Mouse (Mus musculus): Measurements from ENCODE around the gene Cped1.
"Not testable (repeated sequence)": the region's sequence is repeated elsewhere in the genome, so short reads cannot be mapped to it uniquely, and the experiment has no call there.

The Cped1 gene

DNA sequence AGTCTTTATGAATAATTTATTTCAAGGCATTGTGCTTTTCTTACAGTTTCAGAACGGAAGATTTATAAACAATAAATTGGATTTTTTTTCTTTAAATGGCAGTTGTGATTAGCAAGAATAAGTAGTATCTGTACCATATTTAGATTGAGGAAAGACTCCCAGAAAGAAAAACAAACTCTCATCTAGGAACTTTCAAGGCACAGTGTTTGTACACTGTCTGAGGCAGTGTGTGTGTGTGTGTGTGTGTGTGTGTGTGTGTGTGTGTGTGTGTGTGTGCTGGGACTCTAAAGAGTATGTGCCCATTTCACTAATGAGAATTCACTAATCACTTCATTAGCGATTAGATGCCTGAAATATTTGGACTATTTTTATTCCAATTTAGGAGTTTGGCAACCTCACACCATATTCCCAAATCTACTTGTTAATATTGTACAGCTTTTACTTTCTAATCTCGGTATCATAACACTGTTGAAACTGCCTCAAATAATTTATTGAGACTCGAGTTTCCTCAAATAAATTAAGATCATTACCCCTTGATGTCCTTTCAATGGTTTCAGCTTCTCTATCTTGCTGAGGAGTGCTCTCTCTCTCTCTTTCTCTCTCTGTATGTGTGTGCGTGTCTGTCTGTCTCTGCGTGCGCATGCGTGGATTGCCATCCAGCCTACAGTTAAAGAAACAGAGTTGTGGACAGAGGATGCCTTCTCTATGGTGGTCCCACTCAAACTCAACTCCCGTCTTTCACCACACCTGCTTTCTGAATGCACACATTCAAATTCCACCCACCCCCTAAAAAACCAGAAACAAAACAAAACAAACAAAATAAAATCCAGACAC is 41.3 kb downstream of the Cped1 start:
- DNase-seq (ENCODE audit: low read depth, low spot score), result no peak

DNA sequence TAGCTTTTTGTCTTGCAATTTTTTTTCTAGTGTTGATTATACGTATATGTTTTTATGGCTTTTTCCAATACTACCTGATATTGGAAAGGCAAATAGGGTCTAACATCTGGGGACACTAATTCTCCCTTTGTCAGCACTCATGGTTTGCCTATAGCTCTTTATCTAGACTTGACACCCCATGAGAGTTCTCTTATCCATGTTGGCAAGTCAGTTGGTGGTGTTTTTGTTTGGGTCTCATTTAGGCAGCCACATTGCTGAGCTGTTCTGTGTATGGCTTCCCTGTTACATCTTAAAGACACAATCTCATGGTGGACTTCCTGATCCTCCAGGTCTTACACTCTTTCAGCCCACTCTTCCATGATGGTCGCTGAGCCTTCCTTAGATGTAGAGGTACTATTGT is 42.1 kb downstream of the Cped1 start:
- DNase-seq (ENCODE audit: low read depth, low spot score), result no peak

DNA sequence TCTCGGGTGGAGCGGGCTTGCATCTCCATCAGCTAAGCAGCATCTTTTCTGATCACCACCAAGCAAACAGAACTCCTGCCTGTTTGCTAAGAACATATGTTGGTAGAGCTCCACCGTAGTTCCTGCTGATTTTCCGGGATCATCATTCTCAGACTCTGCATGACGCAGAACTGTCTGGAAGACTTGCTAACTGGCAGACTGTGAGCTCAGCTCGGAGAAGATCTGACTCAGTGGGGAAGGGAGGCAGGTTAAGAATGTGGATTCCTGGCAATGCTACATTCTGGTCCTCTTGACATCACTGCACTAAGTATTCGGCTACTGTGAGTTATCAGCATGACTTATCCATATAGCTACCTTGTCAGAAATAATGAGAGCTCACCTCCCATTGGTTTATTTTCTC is 44.7 kb downstream of the Cped1 start:
- DNase-seq (ENCODE audit: low read depth, low spot score), result no peak

DNA sequence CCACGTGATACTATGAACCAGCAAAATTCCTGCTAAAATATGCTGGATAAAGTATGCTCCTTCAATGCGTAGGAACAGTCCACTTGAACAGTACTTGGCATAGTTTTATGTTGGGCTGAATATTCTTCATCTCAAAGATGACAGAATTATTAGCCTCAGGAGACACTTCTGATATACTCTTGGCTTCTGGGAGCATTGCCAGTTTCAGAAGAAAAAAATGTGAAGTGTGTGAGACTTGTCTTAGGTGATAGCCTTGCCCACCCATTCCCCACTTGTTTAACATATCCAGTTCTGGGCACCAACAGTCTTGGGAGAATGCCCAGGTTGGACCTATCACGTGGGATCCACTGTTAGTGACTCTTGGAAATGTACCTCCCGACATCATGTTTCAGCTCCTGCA is 47.5 kb downstream of the Cped1 start:
- DNase-seq (ENCODE audit: low read depth, low spot score), result no peak

DNA sequence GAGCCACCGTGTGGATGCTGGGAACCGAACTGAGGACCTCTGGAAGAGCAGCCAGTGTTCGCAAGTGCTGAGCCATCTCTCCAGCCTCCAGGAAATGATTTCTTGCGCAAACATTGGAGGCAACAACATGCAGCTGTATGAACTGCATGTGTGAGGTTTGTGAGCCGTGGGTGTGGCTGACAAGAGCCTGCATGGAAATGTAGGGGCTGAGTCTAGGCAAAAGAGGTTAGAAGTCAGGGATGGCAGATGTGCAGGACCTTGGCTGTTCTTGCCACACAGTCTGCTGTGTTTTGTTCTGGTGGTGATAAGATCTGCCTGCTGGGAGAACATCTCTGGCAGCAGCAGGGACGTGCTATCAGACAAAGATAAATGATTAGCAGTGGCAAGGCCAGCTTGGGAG is 49.7 kb downstream of the Cped1 start:
- no peak for DNase-seq (ENCODE audit: low read depth, low spot score)

DNA sequence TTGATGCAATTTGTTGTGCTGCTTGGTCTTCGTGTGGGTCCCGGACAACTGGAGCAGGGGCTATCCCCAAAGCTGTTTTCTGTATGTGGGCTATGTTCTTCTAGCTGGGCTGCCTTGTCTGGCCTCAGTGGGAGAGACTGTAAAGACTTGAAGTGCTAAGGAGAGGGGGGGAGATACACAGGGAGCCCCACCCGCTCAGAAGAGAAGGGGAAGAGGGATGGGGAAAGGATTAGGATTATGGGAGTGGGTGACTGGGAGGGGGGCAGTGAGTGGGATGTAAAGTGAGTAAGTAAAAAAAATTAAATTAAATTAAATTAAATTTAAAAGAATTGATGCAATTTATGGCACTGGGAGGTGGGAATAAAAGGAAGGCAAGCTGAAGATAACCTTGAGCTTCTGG is 50.2 kb downstream of the Cped1 start:
- DNase-seq (ENCODE audit: low read depth, low spot score), result no peak

DNA sequence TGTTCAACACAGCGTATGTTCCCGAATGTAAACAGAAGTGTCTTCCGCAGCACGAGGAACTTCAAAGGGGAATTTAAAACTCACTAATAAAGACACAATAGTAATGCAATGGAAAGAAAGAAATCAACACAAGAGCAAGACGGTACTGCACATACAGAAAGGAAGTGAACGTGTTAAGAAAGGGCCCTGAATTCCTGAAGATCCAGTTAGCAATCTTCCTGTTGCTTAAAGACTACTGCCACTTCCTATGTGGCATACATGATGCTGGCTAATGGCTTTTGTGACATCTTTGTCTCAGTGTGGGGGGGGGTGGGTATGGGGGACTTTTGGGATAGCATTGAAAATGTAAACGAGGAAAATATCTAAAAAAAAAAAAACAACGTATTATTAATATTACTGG is 50.7 kb downstream of the Cped1 start:
- DNase-seq (ENCODE audit: low read depth, low spot score), result no peak

DNA sequence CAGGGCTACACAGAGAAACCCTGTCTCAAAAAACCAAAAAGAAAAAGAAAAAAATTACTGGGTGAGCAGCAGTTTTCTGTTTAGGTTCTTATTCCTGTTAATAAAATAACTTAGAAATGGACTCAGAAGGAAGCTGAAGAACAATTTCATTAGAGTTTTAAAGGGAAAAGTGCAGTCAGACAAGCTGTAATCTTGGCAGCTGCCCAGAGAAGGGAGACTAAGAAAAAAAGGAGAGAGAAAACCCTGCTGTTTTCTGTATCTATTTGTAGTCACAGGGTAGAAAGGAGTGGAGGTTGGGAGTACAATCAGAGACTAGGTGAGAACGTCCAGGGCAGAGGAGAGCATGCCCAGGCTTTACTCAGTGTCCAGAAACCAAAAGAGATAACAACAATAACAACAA is 51.2 kb downstream of the Cped1 start:
- DNase-seq (ENCODE audit: low read depth, low spot score), result no peak

DNA sequence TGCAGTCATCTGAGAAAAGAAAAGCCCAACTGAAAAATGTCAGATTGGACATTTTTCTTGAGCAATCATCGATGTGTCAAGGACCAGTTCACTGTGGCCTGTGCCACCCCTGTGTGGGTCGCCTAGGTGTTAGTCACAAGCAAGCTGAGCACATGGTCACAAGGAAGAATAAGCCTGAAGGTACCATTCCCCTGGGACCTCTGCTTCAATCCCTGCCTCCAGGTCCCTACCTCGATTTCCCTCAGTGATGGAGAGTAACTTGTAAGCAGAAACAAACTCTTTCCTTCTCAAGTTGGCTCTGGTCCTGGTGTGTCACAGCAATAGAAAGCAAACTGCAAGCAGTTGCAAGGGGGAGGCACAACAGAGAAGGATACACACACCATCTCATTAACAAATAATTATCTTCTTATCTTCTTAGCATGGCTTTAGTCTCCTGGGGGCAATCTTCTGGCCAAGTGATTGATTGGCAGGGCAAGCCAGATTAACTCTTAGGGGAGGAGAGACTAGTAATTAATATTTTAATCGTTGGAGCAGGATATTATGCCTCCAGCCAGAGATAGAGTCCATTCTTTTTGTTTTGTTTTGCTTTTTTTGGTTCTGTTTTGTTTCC is 51.8 kb downstream of the Cped1 start:
- DNase-seq (ENCODE audit: low read depth, low spot score), result no peak

DNA sequence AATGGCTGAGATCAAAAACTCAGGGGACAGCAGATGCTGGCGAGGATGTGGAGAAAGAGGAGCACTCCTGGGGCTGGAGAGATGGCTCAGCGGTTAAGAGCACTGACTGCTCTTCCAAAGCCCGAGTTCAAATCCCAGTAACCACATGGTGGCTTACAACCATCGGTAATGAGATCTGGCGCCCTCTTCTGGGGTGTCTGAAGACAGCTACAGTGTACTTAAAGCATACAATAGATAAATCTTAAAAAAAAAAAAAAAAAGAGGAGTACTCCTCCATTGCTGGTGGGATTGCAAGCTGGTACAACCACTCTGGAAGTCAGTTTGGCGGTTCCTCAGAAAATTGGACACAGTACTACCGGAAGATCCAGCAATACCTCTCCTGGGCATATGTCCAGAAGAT is 54.0 kb downstream of the Cped1 start:
- not testable (repeated sequence) for DNase-seq (ENCODE audit: low read depth, low spot score)

DNA sequence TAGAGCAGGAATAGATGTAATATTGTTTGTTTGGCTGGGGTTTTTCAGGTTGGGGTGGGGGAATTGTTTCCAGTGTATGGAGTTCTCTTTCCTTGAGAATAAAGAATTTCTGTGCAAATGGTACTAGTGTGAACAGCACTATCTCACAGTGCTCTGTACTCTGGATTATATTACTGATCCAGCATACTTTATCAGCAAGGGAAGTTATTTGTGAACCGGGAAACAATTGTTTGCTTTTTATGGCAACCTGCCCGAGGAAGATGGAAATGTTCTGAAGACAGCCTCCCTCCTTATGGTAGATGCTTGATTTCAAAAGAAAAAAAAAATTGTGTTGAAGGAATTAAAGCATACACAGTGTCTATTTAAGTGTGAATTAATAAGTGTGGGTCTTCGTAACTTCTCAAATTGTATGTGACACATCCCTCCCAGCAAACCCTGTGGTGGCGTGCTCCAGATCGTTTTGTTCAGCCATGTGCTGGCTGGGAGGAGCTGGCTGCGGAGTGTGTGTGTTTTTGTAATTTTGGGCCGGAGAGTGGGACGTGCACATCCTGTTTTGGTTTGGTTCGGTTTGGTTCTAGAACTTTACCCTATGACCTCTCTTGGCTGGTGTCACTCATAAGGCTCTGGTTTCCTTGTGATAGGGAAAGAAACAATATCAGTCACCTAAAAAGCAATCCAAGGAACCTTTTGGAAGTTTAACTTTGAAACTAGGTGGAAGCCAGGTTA is 59.3 kb downstream of the Cped1 start:
- no peak for DNase-seq (ENCODE audit: low read depth, low spot score)

DNA sequence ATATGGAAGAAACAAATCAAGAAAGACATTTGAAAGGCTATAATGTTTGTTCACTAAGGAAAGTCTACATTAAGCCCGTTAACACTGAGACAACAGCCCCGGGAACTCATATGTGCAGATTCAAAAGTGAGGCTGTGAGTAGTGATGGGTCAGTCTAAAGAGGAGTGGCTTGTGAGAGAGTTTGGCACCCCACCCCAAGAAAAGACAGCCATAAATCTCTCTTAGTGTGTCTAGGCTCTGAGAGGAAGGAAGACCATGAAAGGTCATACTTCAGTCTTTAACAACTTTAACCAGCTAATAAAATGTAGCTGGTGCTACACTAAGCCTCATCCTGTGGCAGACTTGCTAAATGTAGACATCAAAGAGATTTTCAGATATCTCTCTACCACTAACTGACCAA is 61.4 kb downstream of the Cped1 start:
- no peak for DNase-seq (ENCODE audit: low read depth, low spot score)

DNA sequence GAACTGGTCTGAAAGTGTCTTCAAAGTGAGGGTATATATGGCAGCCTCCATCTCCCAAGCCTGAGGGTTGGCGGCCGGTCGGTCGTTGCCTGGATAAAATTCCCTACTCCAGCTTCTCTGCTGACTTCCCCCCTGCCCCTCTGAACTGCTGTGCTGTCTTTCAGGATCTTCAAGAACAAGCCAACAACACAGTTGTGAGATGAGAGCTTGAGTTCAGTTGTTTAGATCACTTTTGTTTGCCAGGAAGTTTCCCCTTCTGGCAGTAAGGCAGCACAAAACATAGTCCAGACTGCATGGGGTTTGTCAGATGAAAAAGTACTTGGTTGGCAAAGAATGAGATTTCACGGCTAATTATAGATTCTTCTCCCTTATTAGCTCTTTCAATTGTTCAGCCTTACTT is 63.4 kb downstream of the Cped1 start:
- DNase-seq (ENCODE audit: low read depth, low spot score), result no peak

DNA sequence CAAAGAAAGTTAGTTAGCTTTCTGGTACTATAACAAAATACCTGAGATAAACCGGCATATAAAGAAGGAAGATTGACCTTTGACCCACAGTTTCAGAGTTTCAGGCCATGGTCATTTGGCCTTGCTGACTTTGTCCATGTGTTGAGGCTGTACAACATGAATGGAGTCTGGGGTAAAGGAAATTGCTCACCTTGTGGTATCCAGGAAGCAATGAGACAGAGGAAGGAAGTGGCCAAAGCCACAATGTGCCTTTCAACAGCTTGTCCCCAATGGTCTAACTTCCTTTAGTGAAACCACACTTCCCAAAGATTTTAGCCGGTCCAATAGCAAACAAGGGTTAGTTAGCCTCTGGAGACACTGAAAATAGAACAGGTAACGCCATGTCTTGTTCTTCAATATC is 65.8 kb downstream of the Cped1 start:
- no peak for DNase-seq (ENCODE audit: low read depth, low spot score)

DNA sequence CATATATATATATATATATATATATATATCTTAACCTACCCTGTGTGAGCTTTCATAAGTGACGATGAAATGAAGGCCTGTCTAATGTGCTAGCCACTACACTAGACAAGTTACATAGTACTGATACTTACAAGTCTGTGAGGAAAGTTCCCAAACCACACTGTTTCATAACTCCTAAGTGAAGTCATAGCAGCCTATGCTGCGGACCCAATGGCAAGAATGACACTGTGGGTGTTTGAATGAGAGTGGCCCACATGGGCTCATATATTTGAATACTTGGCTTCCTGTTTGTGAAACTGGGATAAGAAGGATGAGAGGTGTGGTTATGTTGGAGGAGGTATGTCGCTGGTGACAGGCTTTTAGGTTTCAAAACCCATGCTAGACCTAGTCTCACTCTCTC is 67.3 kb downstream of the Cped1 start:
- no peak for DNase-seq (ENCODE audit: low read depth, low spot score)

DNA sequence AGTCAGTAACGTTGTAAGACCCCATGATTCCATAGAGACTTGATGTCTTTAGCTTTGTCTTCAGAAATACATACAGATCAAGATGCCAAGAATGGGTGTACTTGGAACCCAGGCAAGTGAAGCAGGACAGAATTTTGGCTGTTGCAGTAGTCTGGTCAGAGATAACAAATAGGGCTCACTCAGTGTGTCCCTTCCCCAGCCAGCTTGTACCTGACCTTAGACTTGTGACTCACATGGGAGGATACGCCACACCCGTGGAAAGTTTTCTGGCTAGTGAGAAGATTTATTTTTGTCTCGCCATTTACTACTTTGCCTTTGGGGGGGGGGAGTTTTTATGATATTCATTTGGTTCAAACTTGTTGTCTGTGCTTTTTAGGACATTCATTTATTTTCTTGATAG is 78.6 kb downstream of the Cped1 start:
- no peak for DNase-seq (ENCODE audit: low read depth, low spot score)

DNA sequence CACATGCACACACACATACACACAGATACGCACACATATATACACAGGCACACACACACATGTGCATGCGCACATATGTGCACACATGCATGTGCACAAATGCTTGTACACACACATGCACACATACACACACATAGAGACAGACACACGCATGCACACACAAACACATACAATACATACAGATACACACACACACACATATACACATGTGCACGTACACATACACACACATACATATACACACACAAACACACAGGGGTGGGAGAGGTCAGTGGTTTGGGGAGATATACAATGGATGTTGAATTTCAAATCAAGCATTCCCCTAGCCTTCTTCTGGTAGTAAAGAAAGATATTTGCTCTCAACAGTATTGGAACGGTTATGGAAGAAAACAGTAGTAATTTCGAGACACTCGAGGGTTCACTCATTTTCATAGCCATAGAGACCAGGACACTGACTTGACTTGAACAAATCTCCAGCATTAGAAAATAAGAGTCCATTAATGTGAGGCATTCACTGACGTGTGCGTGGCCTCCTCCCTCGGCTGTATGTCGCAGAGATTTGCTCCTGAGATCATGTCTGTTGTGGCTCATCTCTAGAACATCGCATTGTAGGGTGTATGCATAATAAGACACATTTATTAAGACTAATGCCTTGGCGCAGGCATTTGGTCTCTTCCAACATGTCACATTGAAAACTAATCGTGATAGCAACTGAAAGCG is 85.0 kb downstream of the Cped1 start:
- no peak for DNase-seq (ENCODE audit: low read depth, low spot score)

DNA sequence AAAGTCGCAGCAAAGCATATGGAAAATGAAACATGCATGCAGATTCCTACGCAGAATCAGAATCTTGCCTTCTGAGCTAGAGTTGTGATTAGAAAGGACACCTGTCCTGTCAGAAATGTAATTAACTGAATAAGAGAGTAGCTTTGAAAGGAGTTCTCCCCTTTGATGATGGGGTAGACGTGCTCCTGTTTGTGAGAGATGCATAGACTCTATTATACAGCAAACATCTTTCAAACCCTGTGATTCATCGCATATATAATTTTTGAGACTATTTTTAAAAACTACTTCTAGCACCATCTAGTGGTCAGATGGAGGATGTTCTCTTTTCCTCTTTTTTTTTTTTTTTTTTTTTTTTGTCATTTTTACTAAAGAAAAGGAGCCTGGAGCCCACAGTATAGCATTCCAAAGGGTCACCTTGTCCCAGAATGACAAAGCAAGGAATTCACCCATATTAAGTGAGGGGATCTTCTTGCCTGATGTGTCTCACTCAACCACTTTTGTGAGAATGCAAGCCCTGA is 85.7 kb downstream of the Cped1 start:
- DNase-seq (ENCODE audit: low read depth, low spot score), result peak; percentile 24

DNA sequence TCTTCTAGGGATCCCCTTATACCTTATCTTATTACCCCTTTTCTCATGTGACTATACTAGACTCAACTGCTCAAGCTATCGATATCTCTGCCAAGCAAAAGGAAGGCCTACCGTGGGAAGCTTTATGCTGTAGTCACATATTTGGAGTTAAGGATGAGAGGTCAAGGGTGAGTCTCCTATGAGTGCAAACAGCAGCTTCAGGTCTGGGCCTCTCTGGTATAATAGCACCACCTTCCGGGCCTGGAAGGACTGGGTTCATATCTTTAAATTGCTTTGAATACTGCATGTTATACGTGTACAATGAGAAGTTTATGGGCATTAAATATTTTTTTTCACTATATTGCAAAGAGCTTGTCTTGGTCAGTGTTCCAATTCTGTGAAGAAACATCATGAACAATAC is 87.0 kb downstream of the Cped1 start:
- no peak for DNase-seq (ENCODE audit: low read depth, low spot score)

DNA sequence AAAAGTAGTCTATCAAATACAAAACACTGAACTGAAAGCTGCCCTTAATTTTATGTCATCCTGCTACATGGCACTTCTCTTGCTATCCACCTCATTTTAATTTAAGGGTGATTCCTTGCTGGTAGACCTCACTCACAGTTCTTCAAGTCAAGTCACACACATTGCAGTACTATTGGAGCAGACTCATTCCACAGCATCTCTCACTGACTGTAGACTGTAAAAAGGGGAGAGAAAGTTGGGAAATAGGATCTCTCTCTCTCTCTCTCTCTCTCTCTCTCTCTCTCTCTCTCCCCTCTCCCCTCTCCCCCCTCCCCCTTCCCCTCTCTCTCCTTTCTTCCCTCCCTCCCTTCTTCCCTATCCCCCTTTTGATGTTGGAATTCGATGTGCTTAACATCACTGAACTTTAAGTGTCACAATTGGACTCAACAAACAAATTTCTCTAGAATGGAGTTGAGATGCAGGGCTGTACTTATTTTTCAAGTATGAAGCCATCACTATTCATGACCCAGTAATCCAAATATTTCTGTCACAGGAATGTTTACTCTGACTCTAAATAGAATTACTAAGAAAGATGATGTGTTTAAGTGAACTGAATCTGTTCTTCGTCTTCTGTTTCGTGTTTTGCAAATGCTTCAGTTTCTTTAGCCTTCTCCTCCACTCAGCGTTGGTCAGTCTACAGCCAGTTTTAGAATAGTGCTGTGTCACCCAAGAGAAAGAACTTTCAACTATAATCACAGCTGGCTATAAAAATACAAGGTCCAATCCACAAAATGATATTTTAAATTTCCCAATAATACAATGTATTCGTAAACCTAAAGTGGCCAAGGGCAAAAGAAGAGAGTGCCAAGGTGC is 88.7 kb downstream of the Cped1 start:
- no peak for DNase-seq (ENCODE audit: low read depth, low spot score)

DNA sequence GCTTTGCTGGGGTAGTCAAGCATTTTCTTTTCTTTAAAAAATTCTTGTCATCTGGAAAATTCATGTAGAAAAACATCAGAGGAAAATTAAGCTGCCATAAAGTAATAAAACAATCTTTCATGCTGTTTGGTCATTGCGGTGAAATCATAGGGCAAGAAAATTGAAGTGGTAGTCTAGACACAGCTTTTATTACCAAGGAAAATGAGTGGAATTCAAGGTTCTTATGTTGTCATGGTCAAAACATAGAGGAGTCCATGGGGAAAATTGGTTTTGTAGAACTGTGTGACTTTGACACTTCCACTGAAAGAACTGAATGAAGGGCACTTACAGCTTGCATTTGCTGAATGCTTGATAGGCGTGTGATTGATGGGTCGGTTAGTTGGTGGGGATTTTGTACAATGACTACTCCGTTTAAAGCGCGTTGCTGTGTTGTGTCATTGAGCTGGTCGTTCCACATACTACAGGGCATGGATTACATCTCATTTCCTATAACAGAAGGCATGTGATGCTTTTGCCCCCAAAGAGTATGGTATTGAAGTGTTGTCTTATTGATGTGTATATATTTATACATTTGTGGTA is 93.1 kb downstream of the Cped1 start:
- no peak for DNase-seq (ENCODE audit: low read depth, low spot score)
